Mouse (Mus musculus) lung, postnatal 0 days (tissue): ENCODE measurements around the gene Nol3. TPM values are rescaled to one million over a fixed set of nuclear protein-coding genes. Genes with fewer than 3 reads are reported as not detected.

ENCODE experiments used
- ATAC-seq: fragments of 200-750 bp; cut with Nextera tagmentation; 2 replicates; pipeline ENCODE4 v1.8.0; 2017; ENCODE audit warnings: moderate library complexity
- DNase-seq: peaks from one replicate; pipeline ENCODE4 v3.0.0-alpha.2; 2016; ENCODE audit warnings: low spot score
- H3K27ac ChIP-seq: fragments of 300-500 bp; sonication (generic); 2 replicates; pipeline ENCODE4 v1.5.1; 2014; ENCODE audit warnings: antibody characterized with exemption, mild to moderate bottlenecking, low read length, mixed read lengths
- H3K27me3 ChIP-seq: fragments of 300-500 bp; sonication (generic); replicated peaks from 2 replicates; pipeline ENCODE4 v1.6.1; 2014; ENCODE audit warnings: low read length, mixed read lengths; ENCODE audit not compliant: insufficient read depth
- H3K36me3 ChIP-seq: fragments of 300-500 bp; sonication (generic); 2 replicates; pipeline ENCODE4 v1.6.1; 2014; ENCODE audit warnings: low read length, mixed read lengths; ENCODE audit not compliant: insufficient read depth
- H3K4me1 ChIP-seq: fragments of 300-500 bp; sonication (generic); 2 replicates; pipeline ENCODE4 v1.6.1; 2014; ENCODE audit warnings: antibody characterized with exemption, low read depth, low read length, mixed read lengths; ENCODE audit not compliant: insufficient read depth
- H3K4me2 ChIP-seq: fragments of 300-500 bp; sonication (generic); replicated peaks from 2 replicates; pipeline ENCODE4 v1.6.1; 2014; ENCODE audit warnings: low read depth, mild to moderate bottlenecking, low read length, moderate library complexity, mixed read lengths
- H3K4me3 ChIP-seq: fragments of 300-500 bp; sonication (generic); 2 replicates; pipeline ENCODE4 v1.5.1; 2014; ENCODE audit warnings: low read depth, low read length
- H3K9ac ChIP-seq: fragments of 300-500 bp; sonication (generic); replicated peaks from 2 replicates; pipeline ENCODE4 v1.6.1; 2014; ENCODE audit warnings: low read depth, mild to moderate bottlenecking
- H3K9me3 ChIP-seq: fragments of 300-500 bp; sonication (generic); 2 replicates; pipeline ENCODE4 v1.6.1; 2016; ENCODE audit warnings: low read length, mixed read lengths
- CTCF ChIP-seq: IDR thresholded peaks from 2 replicates; pipeline ENCODE4 v1.5.1; 2016; ENCODE audit warnings: antibody characterized with exemption, mild to moderate bottlenecking
- EP300 ChIP-seq: IDR thresholded peaks from 2 replicates; pipeline ENCODE4 v1.6.1; 2016; ENCODE audit warnings: antibody characterized with exemption, mild to moderate bottlenecking, control low read depth
- WGBS: fragments of 180-500 bp; shearing (Covaris S2); extraction: QIAGEN DNeasy Blood & Tissue Kit; methylation state at CpG from one replicate; pipeline ENCODE4 v1.1.7; 2014; 5-methylcytosine and 5-hydroxymethylcytosine counted together
- polyA plus RNA-seq: library from polyadenylated mRNA; unstranded; fragments of >200 nt; fragmentation: Nextera tagmentation; extraction: Ambion mirVana; gene quantifications from 2 replicates; pipeline ENCODE4 v1.2.1, GENCODE M21; 2015

Gene Nol3
- polyA plus RNA-seq, 1 experiment from 2014 or later: 1.3 TPM

- Histone ChIP-seq H3K4me3 (no peak overlapping the region), H3K36me3 (peaks cover 5% of the 10 kb centered on the region; the same call in 1 of the 2 replicates), H3K9me3 (no peaks in the 10 kb centered on the region), H3K4me1 (no peaks in the 10 kb centered on the region; the same call in 1 of the 2 replicates), H3K27ac (peak overlapping the region; percentile 78), H3K9ac (no peak overlapping the region), H3K27me3 (no peaks in the 10 kb centered on the region), H3K4me2 (no peak overlapping the region)
- TF ChIP-seq EP300 (peak; percentile 17; the same call in 1 of the 2 replicates), CTCF (no peak)
- peak; percentile 91 for DNase-seq
- WGBS: 47% methylated on average over 4 of the region's 4 CpGs
- ATAC-seq: peak; percentile 89
Measured at GRCm38 (mm10) chr8:105317941-105318340, 42.0 kb downstream of the Nol3 start.

GRCm38 (mm10) chr8:105318662-105319190, 42.8 kb downstream of the Nol3 start:
- H3K27ac ChIP-seq: peak overlapping the region; percentile 78
- TF ChIP-seq CTCF: no peak
- TF ChIP-seq EP300: no peak
- no peaks in the 10 kb centered on the region for H3K9me3 ChIP-seq
- peak; percentile 77 for ATAC-seq
- H3K4me2 ChIP-seq: no peak overlapping the region
- DNase-seq: peak; percentile 85
- WGBS: 57% methylated on average over 11 of the region's 11 CpGs
- no peaks in the 10 kb centered on the region; the same call in 1 of the 2 replicates for H3K4me1 ChIP-seq
- H3K9ac ChIP-seq: no peak overlapping the region
- H3K36me3 ChIP-seq: no peaks in the 10 kb centered on the region; the same call in 1 of the 2 replicates
- no peak overlapping the region for H3K4me3 ChIP-seq
- H3K27me3 ChIP-seq: no peaks in the 10 kb centered on the region

- no peak for ATAC-seq
- Histone ChIP-seq H3K4me1 (peaks cover 8% of the 10 kb centered on the region; the same call in 1 of the 2 replicates), H3K36me3 (no peaks in the 10 kb centered on the region), H3K9me3 (no peaks in the 10 kb centered on the region), H3K27ac (no peak overlapping the region), H3K27me3 (no peaks in the 10 kb centered on the region), H3K9ac (no peak overlapping the region), H3K4me3 (no peak overlapping the region), H3K4me2 (no peak overlapping the region)
- no peak for DNase-seq
- TF ChIP-seq EP300 (no peak), CTCF (no peak)
- 85% methylated on average over 4 of the region's 4 CpGs for WGBS
Measured at GRCm38 (mm10) chr8:105323183-105323582, 47.2 kb downstream of the Nol3 start.

- Histone ChIP-seq H3K4me1 (peaks cover 8% of the 10 kb centered on the region; the same call in 1 of the 2 replicates), H3K27me3 (no peaks in the 10 kb centered on the region), H3K36me3 (peaks cover 24% of the 10 kb centered on the region), H3K9me3 (no peaks in the 10 kb centered on the region), H3K27ac (peak overlapping the region; percentile 80), H3K4me2 (peak overlapping the region; percentile 79), H3K4me3 (peak overlapping the region; percentile 82), H3K9ac (peak overlapping the region; percentile 84)
- no peak for TF ChIP-seq EP300
- no peak for TF ChIP-seq CTCF
- DNase-seq (no peak), ATAC-seq (peak; percentile 19)
- WGBS: under 1% methylated on average over 12 of the region's 12 CpGs
Measured at GRCm38 (mm10) chr8:105325641-105326093, 49.7 kb downstream of the Nol3 start.

- DNase-seq: peak; percentile 99
- under 1% methylated on average over 36 of the region's 36 CpGs for WGBS
- Histone ChIP-seq H3K27ac (peak within 1 kb of the TSS; percentile 80), H3K9me3 (no peaks in the 10 kb centered on the region), H3K4me1 (peaks cover 8% of the 10 kb centered on the region; the same call in 1 of the 2 replicates), H3K4me3 (peak within 1 kb of the TSS; percentile 82), H3K36me3 (peaks cover 27% of the 10 kb centered on the region), H3K27me3 (no peaks in the 10 kb centered on the region), H3K9ac (peak within 1 kb of the TSS; percentile 84), H3K4me2 (peak within 1 kb of the TSS; percentile 79)
- TF ChIP-seq EP300: no peak
- peak; percentile 81 for TF ChIP-seq CTCF
- peak; percentile 92 for ATAC-seq
Measured at GRCm38 (mm10) chr8:105326141-105326672, 50.3 kb downstream of the Nol3 start, which contains the start of the genes Lrrc29 and Tmem208. TSS of gene Lrrc29 (minus strand) at chr8:105326278. TSS of gene Tmem208 (plus strand) at chr8:105326354.

- no peak for TF ChIP-seq EP300
- no peak for TF ChIP-seq CTCF
- 21% methylated on average over 6 of the region's 6 CpGs for WGBS
Measured at GRCm38 (mm10) chr8:105326968-105327367, 51.0 kb downstream of the Nol3 start.

More at GRCm38 (mm10) chr8:105326968-105327367, 51.0 kb downstream of the Nol3 start:
- Histone ChIP-seq H3K27me3 (no peaks in the 10 kb centered on the region), H3K4me3 (peak overlapping the region; percentile 82), H3K9ac (peak overlapping the region; percentile 84), H3K9me3 (no peaks in the 10 kb centered on the region), H3K4me2 (peak overlapping the region; percentile 79), H3K36me3 (peaks cover 35% of the 10 kb centered on the region), H3K4me1 (peaks cover 8% of the 10 kb centered on the region; the same call in 1 of the 2 replicates), H3K27ac (peak overlapping the region; percentile 80)
- ATAC-seq: no peak
- DNase-seq: no peak
